Mouse (Mus musculus) testis, adult 2 months (tissue): Measurements from ENCODE around the gene Sufu. TPM values are rescaled to one million over a fixed set of nuclear protein-coding genes. Genes with fewer than 3 reads are reported as not detected.

Experiments used
- H3K27ac ChIP-seq: fragments of 200-500 bp; 2 replicates; pipeline ENCODE4 v1.5.1; 2012; ENCODE audit warnings: low read depth, low read length; ENCODE audit not compliant: control insufficient read depth, insufficient read depth
- H3K27me3 ChIP-seq: fragments of 200-500 bp; 2 replicates; pipeline ENCODE4 v1.6.1; 2012; ENCODE audit warnings: mild to moderate bottlenecking, low read length, moderate library complexity; ENCODE audit not compliant: control insufficient read depth, insufficient read depth
- H3K36me3 ChIP-seq: fragments of 200-500 bp; 2 replicates; pipeline ENCODE4 v1.6.1; 2012; ENCODE audit warnings: mild to moderate bottlenecking, low read length; ENCODE audit not compliant: control insufficient read depth, insufficient read depth
- H3K4me1 ChIP-seq: fragments of 200-500 bp; 2 replicates; pipeline ENCODE4 v1.6.1; 2012; ENCODE audit warnings: low read length; ENCODE audit not compliant: control insufficient read depth, insufficient read depth
- H3K4me3 ChIP-seq: fragments of 200-500 bp; 2 replicates; pipeline ENCODE4 v1.5.1; 2012; ENCODE audit warnings: low read depth, mild to moderate bottlenecking, low read length, moderate library complexity, mixed read lengths; ENCODE audit not compliant: control insufficient read depth
- CTCF ChIP-seq: fragments of 200-500 bp; IDR thresholded peaks from 2 replicates; pipeline ENCODE4 v1.5.1; 2012; ENCODE audit warnings: low read depth, mild to moderate bottlenecking, inconsistent platforms, low read length, moderate library complexity; ENCODE audit not compliant: control insufficient read depth, insufficient read depth, insufficient replicate concordance
- POLR2A ChIP-seq: fragments of 200-500 bp; IDR thresholded peaks from 2 replicates; pipeline ENCODE4 v1.6.1; 2012; ENCODE audit warnings: low read depth, mild to moderate bottlenecking, inconsistent platforms, low read length, moderate library complexity; ENCODE audit not compliant: control insufficient read depth
- polyA plus RNA-seq: library from polyadenylated mRNA; depleted of rRNA; stranded (reverse); fragments of >200 nt; gene quantifications from 2 replicates; pipeline ENCODE4 v1.2.3, GENCODE M21; 2012

Sufu gene
- polyA plus RNA-seq, 1 experiment: 186 TPM

DNA sequence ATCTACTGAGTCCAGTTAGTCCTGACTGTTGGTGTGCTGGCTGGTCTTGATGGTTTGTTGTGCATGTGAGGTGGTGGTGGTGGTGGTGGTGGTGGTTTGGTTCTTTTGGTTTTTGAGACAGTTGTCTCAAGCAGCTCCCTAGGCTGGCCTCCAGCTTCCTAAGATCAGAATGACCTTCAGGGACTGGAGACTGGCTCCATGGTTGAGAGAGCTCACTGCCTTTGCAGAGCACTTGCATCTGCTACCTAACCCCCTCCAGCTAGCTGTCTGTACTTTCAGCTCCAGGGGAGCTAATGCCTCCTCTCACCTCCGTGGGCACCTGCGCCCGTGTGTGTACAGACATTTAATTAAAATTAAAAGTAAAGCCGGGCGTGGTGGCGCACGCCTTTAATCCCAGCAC, 23.7 kb downstream of the Sufu start:
- H3K27ac ChIP-seq: no peak overlapping the region
- TF ChIP-seq CTCF (no peak), POLR2A (no peak)
- no peak overlapping the region for H3K4me3 ChIP-seq
- H3K27me3 ChIP-seq: no peaks in the 10 kb centered on the region
- peaks cover 2% of the 10 kb centered on the region for H3K4me1 ChIP-seq
- no peaks in the 10 kb centered on the region for H3K36me3 ChIP-seq

DNA sequence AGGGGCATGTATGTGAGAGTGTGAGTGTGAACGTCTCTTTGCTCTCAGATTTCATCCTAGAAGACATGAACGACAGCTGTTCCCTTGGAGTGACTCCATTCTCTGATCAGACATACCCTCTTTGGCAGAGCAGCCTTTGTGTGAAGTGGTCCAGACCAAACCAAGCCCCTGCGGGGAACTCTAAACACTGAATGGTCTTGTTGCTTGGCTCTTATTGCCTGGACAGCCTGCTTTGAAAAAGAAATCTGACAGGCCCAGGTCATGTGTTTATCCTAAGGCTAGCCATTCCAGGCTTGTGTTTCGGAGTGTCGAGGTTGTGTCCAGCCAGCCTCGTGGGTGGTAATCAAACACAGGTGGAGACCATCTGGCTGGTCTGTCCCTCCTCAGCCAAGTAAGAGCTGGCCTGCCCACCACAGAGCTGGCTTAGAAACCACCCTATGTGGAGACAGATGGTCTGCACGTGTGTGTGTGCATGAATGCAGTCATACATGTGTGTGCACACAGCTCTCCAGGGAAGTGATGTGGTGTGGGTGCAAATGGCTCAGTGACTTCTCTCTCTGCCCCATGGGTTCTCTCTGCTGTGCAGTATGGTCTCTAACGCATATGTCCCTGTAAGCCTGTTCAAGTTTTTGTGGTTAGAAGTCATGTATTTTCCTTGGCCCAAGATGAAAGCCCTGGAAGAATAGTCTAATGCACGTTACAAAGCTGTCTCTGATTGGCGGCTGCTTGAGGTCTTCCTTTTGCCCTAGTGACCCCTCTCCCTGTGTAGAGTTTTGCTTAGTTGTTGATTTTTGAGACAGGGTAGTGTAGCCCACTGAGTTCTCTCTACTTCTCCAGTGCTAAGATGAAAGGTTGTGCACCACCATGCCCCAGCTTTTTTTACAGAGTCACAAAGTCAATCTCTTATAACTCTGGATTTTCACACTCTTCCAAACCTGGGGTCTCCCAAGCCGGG, 26.0 kb downstream of the Sufu start:
- H3K27me3 ChIP-seq: no peaks in the 10 kb centered on the region
- no peak for TF ChIP-seq POLR2A
- no peak for TF ChIP-seq CTCF
- H3K27ac ChIP-seq: no peak overlapping the region
- no peaks in the 10 kb centered on the region for H3K36me3 ChIP-seq
- no peak overlapping the region for H3K4me3 ChIP-seq
- peaks cover 2% of the 10 kb centered on the region for H3K4me1 ChIP-seq

DNA sequence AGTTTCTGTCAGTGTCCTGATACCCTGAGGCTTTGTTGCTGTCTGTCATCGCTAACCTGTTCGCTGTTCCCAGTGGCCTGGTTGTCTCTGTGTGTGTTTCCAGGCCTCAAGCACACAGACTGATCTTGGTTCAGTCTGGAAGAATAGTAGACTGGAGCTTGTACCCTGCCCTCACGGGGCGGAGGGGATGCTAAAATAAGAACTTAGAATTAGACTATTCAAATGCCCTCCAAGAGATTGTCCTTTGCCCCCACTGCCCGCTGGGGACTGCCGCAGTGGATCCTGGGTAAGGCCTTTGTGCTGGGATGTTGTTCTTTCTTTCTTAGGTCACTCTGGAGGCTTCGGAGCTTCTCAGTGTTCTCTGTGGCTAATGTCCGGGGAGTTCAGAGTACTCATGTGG, 28.6 kb downstream of the Sufu start:
- H3K36me3 ChIP-seq: no peaks in the 10 kb centered on the region

DNA sequence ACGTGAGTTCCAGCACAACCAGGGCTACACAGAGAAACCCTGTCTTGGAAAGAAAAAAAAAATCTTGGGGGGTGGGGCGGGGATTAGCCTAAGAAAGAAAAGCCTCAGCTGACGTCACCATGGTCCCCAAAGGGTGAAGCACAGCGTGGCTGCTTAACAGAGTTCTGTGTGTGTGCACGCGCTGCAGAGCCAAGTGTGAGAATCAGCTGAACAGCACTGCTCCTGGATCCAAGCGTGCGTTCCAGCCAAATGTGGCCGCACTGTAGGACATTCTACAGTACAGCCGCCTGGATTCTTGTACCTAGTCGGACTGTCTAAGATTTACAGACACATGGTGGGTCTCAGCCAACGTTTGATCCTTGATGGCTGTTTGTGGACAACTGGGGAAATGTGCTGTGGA, 29.8 kb downstream of the Sufu start:
- Histone ChIP-seq H3K27me3 (no peaks in the 10 kb centered on the region), H3K4me1 (peaks cover 2% of the 10 kb centered on the region; the same call in 1 of the 2 replicates), H3K27ac (no peak overlapping the region), H3K36me3 (no peaks in the 10 kb centered on the region), H3K4me3 (no peak overlapping the region)
- TF ChIP-seq CTCF (no peak), POLR2A (no peak)

More for the DNA sequence above, 28.6 kb downstream of the Sufu start:
- H3K4me3 ChIP-seq: no peak overlapping the region
- H3K27me3 ChIP-seq: no peaks in the 10 kb centered on the region
- H3K4me1 ChIP-seq: peaks cover 2% of the 10 kb centered on the region; the same call in 1 of the 2 replicates
- TF ChIP-seq POLR2A (no peak), CTCF (no peak)
- H3K27ac ChIP-seq: no peak overlapping the region

DNA sequence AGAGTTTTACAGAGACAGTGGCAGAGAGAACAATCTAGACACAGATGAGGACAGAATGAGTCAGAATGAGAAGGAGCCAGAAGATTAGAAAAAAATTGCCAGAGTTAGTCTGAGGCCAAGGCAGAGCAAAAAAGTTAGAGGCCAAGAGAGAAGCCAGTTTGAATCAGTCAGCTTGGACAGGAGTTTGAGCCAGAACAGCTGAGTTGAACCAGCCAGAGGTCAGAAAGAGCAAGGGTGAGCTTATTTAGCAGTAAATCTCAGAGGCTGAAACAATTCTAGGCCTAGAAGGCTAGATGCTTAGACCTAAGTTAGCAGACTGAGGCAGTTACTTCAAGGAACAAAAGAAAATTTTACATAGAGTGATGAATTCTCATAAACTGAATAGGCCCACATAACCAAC, 32.6 kb downstream of the Sufu start:
- no peak overlapping the region for H3K4me3 ChIP-seq
- H3K36me3 ChIP-seq: no peaks in the 10 kb centered on the region
- H3K4me1 ChIP-seq: no peaks in the 10 kb centered on the region
- TF ChIP-seq POLR2A: no peak
- no peak for TF ChIP-seq CTCF
- no peaks in the 10 kb centered on the region for H3K27me3 ChIP-seq
- no peak overlapping the region for H3K27ac ChIP-seq

DNA sequence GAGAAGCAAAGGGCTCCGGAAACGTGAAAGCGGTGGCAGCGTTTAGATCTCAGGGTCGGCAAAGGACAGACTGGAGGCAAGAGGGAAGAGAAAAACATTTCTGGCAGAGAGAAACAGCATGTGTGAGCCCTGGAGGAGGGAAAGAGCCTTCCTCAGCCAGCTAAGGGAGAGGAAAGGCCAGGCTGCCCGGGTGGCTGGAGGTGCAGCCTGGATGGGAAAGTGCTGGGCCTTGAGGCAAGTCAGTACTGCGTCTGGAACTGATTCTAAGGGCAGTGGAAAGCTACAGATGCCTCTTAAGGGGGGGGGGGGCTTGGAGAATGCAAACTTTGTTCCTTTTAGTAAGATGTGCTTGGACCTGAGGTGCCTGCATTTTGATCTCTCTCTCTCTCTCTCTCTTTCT, 37.0 kb downstream of the Sufu start:
- Histone ChIP-seq H3K4me3 (no peak overlapping the region), H3K27me3 (no peaks in the 10 kb centered on the region), H3K4me1 (no peaks in the 10 kb centered on the region), H3K36me3 (no peaks in the 10 kb centered on the region), H3K27ac (no peak overlapping the region)
- TF ChIP-seq POLR2A (no peak), CTCF (no peak)

DNA sequence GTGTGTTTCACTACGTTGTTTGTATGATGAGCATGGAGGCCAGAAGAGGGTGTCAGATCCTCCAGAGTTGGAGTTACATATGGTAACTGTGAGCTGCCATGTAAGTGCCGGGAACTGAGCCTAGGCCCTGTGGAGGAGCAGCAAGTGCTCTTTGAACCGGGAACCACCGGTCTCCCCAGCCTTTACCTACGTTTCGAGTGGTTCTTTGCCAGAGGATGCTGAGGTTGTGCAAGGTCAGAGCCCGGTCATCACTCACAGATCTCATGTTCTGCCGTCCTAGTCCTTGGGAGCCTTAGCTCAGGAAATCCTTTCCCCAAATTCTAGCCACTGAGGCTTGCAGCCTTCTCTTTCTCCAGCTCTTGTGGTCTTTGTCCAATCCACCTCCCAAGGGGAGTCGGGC, 37.5 kb downstream of the Sufu start:
- Histone ChIP-seq H3K4me1 (no peaks in the 10 kb centered on the region), H3K27ac (no peak overlapping the region), H3K27me3 (no peaks in the 10 kb centered on the region), H3K36me3 (no peaks in the 10 kb centered on the region), H3K4me3 (no peak overlapping the region)
- TF ChIP-seq CTCF (no peak), POLR2A (no peak)
